24 mouse cellular contexts compared by ENCODE assay signal in the genomic region with DNA sequence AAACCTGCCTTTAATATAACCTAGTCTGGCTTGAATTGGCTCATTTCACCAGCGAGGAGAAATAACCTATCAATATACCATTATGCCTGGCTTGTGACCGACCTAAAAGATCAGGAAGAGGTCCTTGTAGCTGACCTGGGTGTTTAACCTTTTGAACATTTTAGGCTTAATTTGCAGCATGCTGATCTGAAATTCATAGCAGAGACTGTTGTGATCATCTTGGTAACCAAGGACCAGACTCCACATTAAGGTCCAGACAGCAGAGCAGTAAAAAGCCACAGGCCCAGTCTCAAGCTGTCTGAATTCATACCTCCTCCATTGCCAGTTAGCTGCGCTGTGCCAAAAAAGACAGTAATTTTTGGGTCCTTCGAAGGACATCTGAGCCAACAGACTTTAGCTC. TPM values are rescaled to one million over a fixed set of nuclear protein-coding genes. Genes with fewer than 3 reads are reported as not detected.
DNase-seq lines count a peak whose midpoint lies in the region; ATAC-seq and TF ChIP-seq lines count a peak whose summit lies in the region.
"Had no signal": no experiment of that assay in that cellular context is flagged by ENCODE, and none has a peak within 500 bp of the region (broad histone marks: within the 10 kb centered on the region; RNA-seq: fewer than 3 reads in every experiment).

No protein-coding gene starts in this region.

- H3K4me3 ChIP-seq in layer of hippocampus, adult 2 months, result no peak overlapping the region
- no peak overlapping the region for H3K4me3 ChIP-seq in limb, embryonic 10.5 days
- no peak overlapping the region for H3K4me3 ChIP-seq in limb, embryonic 14.5 days (replicated peaks; ENCODE audit: low read length)
- H3K4me3 ChIP-seq: forebrain, embryonic 12.5 days; gastrocnemius, adult 2 months; heart, embryonic 10.5 days had no signal

- 44% methylated on average over 4 of the region's 4 CpGs for WGBS in limb, embryonic 10.5 days
- 25% methylated on average over 4 of the region's 4 CpGs for WGBS in limb, embryonic 14.5 days

- H3K27me3 ChIP-seq in limb, embryonic 10.5 days (ENCODE audit: low read depth, poor library complexity, severe bottlenecking), result no peaks in the 10 kb centered on the region
- H3K27me3 ChIP-seq in limb, embryonic 14.5 days (ENCODE audit: control insufficient read depth, insufficient read depth, low read length), result no peaks in the 10 kb centered on the region

- H3K9ac ChIP-seq in limb, embryonic 14.5 days (ENCODE audit: low read depth, low read length, severe bottlenecking), result no peak overlapping the region
- H3K9ac ChIP-seq: forebrain, embryonic 12.5 days; hindbrain, embryonic 14.5 days had no signal

- no peak for ATAC-seq in limb, embryonic 14.5 days (ENCODE audit: low FRiP score, low read depth)
- ATAC-seq: CD4-positive, CD25-positive, alpha-beta regulatory T cell, adult 4 months; forebrain, embryonic 16.5 days; inflammation-experienced regulatory T-cells, adult 6 months had no signal

- no peak overlapping the region for H3K4me2 ChIP-seq in limb, embryonic 14.5 days (replicated peaks; ENCODE audit: low read depth, low read length, severe bottlenecking)
- H3K4me2 ChIP-seq: forebrain, embryonic 12.5 days; hindbrain, embryonic 14.5 days had no signal

- peak overlapping the region; percentile 25; the same call in 1 of the 2 replicates for H3K27ac ChIP-seq in layer of hippocampus, adult 2 months
- H3K27ac ChIP-seq in limb, embryonic 10.5 days, result peak overlapping the region; percentile 89
- H3K27ac ChIP-seq in limb, embryonic 14.5 days (replicated peaks; ENCODE audit: low read depth, low read length), result peak overlapping the region; percentile 67
- H3K27ac ChIP-seq: forebrain, embryonic 12.5 days; gastrocnemius, adult 2 months; heart, embryonic 10.5 days; hindbrain, embryonic 14.5 days had no signal

- peaks cover 3% of the 10 kb centered on the region; the same call in 1 of the 2 replicates for H3K36me3 ChIP-seq in limb, embryonic 10.5 days
- no peaks in the 10 kb centered on the region for H3K36me3 ChIP-seq in limb, embryonic 14.5 days (ENCODE audit: control insufficient read depth, insufficient read depth, low read length)
- H3K36me3 ChIP-seq: forebrain, embryonic 12.5 days; G1E; heart, embryonic 10.5 days had no signal

- H3K4me1 ChIP-seq in limb, embryonic 10.5 days, result peaks cover 75% of the 10 kb centered on the region
- H3K4me1 ChIP-seq in limb, embryonic 14.5 days (ENCODE audit: control insufficient read depth, insufficient read depth, low read length), result peaks cover 27% of the 10 kb centered on the region
- H3K4me1 ChIP-seq: forebrain, embryonic 12.5 days had no signal

- no peak for TF ChIP-seq POLR2A in limb, embryonic 14.5 days (IDR thresholded peaks at IDR 0.05; ENCODE audit: borderline replicate concordance, extremely low read depth, insufficient read depth, insufficient read length)

- no peak for TF ChIP-seq CTCF in layer of hippocampus, adult 2 months (conservative IDR thresholded peaks at IDR 0.05)

- H3K9me3 ChIP-seq in limb, embryonic 10.5 days (replicated peaks), result 0 out of 2 replicates have a peak, but pooled peaks cover 3% of the 10 kb centered on the region
- no peaks in the 10 kb centered on the region for H3K9me3 ChIP-seq in limb, embryonic 14.5 days (ENCODE audit: control insufficient read depth, low read length)
- H3K9me3 ChIP-seq: heart, embryonic 10.5 days had no signal

- DNase-seq in layer of hippocampus, adult 2 months (ENCODE audit: low spot score in 2 of 2), result no peak
- DNase-seq in layer of hippocampus, postnatal 14 days (ENCODE audit: low spot score in 2 of 2), result no peak
- DNase-seq in limb, embryonic 10.5 days (ENCODE audit: low spot score), result no peak
- peak; percentile 43 for DNase-seq in limb, embryonic 14.5 days (ENCODE audit: low spot score)
- no peak for DNase-seq in T-cell, adult 2 months (ENCODE audit: low spot score)
- no peak for DNase-seq in urinary bladder, postnatal 14 days (ENCODE audit: low spot score)
- no peak for DNase-seq in cerebellum, postnatal 25 days
- DNase-seq: adrenal gland, postnatal 10 days; B cell, adult 2 months; cerebellum, adult 11 months; cerebellum, adult 8-10 months; cerebellum, postnatal 14 days; gastrocnemius, adult 2 months; gastrocnemius, postnatal 25 days; heart, adult 11 months; heart, postnatal 10 days had no signal

RNA-seq across cellular contexts. Expression of a gene that starts 6.7 kb away (rescaled TPM):
- total RNA-seq in layer of hippocampus, adult 2 months (2021), result not detected
- total RNA-seq in layer of hippocampus, postnatal 14 days (2021), result under 1 TPM; 0.09 to 0.21 TPM
- polyA plus RNA-seq in limb, embryonic 10.5 days (2016; fragmentation: Nextera tagmentation; extraction: Ambion mirVana), result 0.74 and 1.4 TPM in 2 replicates
- 1.6 and 1.7 TPM in 2 replicates for polyA plus RNA-seq in limb, embryonic 14.5 days (2012; rRNA removed)
- polyA plus RNA-seq in limb, embryonic 14.5 days (2014; fragmentation: Nextera tagmentation; extraction: Ambion mirVana), result 1.5 and 2.5 TPM in 2 replicates
- total RNA-seq: hematopoietic stem cell, adult 5-6 weeks had no signal
- polyA plus RNA-seq: forebrain, embryonic 16.5 days had no signal

RNA-seq across cellular contexts. Expression of a gene that starts 54.7 kb away (rescaled TPM):
- 10 to 100 TPM; 69.4 to 71.9 TPM for total RNA-seq in layer of hippocampus, adult 2 months (2021)
- total RNA-seq in layer of hippocampus, postnatal 14 days (2021), result 100 to 1,000 TPM in 1 of 2 experiments, 10 to 100 TPM in 1; 93.6 to 121 TPM
- 899 and 1,008 TPM in 2 replicates for polyA plus RNA-seq in limb, embryonic 10.5 days (2016; fragmentation: Nextera tagmentation; extraction: Ambion mirVana)
- polyA plus RNA-seq in limb, embryonic 14.5 days (2012; rRNA removed), result 942 and 1,029 TPM in 2 replicates
- polyA plus RNA-seq in limb, embryonic 14.5 days (2014; fragmentation: Nextera tagmentation; extraction: Ambion mirVana), result 1,086 and 1,234 TPM in 2 replicates

RNA-seq across cellular contexts. Expression of a gene that starts 59.1 kb away (rescaled TPM):
- total RNA-seq in layer of hippocampus, adult 2 months (2021), result not detected
- total RNA-seq in layer of hippocampus, postnatal 14 days (2021), result not detected
- 0.82 and 1.3 TPM in 2 replicates for polyA plus RNA-seq in limb, embryonic 10.5 days (2016; fragmentation: Nextera tagmentation; extraction: Ambion mirVana)
- 0.65 and 0.99 TPM in 2 replicates for polyA plus RNA-seq in limb, embryonic 14.5 days (2012; rRNA removed)
- 0.84 and 0.94 TPM in 2 replicates for polyA plus RNA-seq in limb, embryonic 14.5 days (2014; fragmentation: Nextera tagmentation; extraction: Ambion mirVana)
- total RNA-seq: gastrocnemius, adult 2 months; gastrocnemius, postnatal 25 days had no signal
- polyA plus RNA-seq: forebrain, embryonic 12.5 days; forebrain, embryonic 16.5 days; G1E; hindbrain, embryonic 14.5 days had no signal

Comparison
In these comparisons a context has a peak if more than half of its experiments do, and no peak if none do; other contexts are left out.
1. H3K27ac ChIP-seq: peak in every context shown above with its lines; median percentile 89 in limb, embryonic 10.5 days; 67 in limb, embryonic 14.5 days; 25 in layer of hippocampus, adult 2 months.